Mouse (Mus musculus): ENCODE data around the gene Ifnab. TPM values are rescaled to one million over a fixed set of nuclear protein-coding genes. Genes with fewer than 3 reads are reported as not detected.

Ifnab gene
- not detected for polyA plus RNA-seq (2017; shearing (Covaris generic))

GRCm38 (mm10) chr4:88691259-88691658 is at the start of gene Ifnab:
Ifnab (minus strand) TSS chr4:88691359.

GRCm38 (mm10) chr4:88721791-88722721 is 30.9 kb upstream of the Ifnab start, which contains the start of the genes Gm26566 and Klhl9:
Gm26566 (plus strand) TSS chr4:88721805.
Klhl9 (minus strand) TSS chr4:88722465.

GRCm38 (mm10) chr4:88683812-88684211 is 7.3 kb downstream of the Ifnab start, which contains the start of gene Ifna2:
Ifna2 (minus strand) TSS chr4:88683912.

GRCm38 (mm10) chr4:88676824-88677223 is 14.3 kb downstream of the Ifnab start, which contains the start of gene Ifna16:
Ifna16 (minus strand) TSS chr4:88676924.

GRCm38 (mm10) chr4:88644359-88644758 is 46.8 kb downstream of the Ifnab start, which contains the start of gene Ifna13:
Ifna13 (minus strand) TSS chr4:88644459.

Other genes starting within 250 kb of the Ifnab start
- not detected for gene Ifnb1, start 168.6 kb downstream of the Ifnab start, polyA plus RNA-seq (2017; shearing (Covaris generic))
- gene Ifna15, start 133.1 kb downstream of the Ifnab start, polyA plus RNA-seq (2017; shearing (Covaris generic)), result not detected
- gene Ifna14, start 119.6 kb downstream of the Ifnab start, polyA plus RNA-seq (2017; shearing (Covaris generic)), result not detected
- gene Ifna9, start 99.0 kb downstream of the Ifnab start, polyA plus RNA-seq (2017; shearing (Covaris generic)), result not detected
- gene Ifna12, start 88.0 kb downstream of the Ifnab start, polyA plus RNA-seq (2017; shearing (Covaris generic)), result not detected
- gene C87499, start 56.9 kb downstream of the Ifnab start, polyA plus RNA-seq (2017; shearing (Covaris generic)), result not detected
- not detected for gene Ifna13, start 46.9 kb downstream of the Ifnab start, polyA plus RNA-seq (2017; shearing (Covaris generic))
- not detected for gene Ifna16, start 14.4 kb downstream of the Ifnab start, polyA plus RNA-seq (2017; shearing (Covaris generic))
- not detected for gene Ifna2, start 7.4 kb downstream of the Ifnab start, polyA plus RNA-seq (2017; shearing (Covaris generic))
- not detected for gene Gm26566, start 30.4 kb upstream of the Ifnab start, polyA plus RNA-seq (2017; shearing (Covaris generic))
- gene Klhl9, start 31.1 kb upstream of the Ifnab start, polyA plus RNA-seq (2017; shearing (Covaris generic)), result 20.7 TPM
- gene Gm13271, start 63.5 kb upstream of the Ifnab start, polyA plus RNA-seq (2017; shearing (Covaris generic)), result not detected
- gene Gm13283, start 68.8 kb upstream of the Ifnab start, polyA plus RNA-seq (2017; shearing (Covaris generic)), result not detected
- gene Gm13290, start 82.5 kb upstream of the Ifnab start, polyA plus RNA-seq (2017; shearing (Covaris generic)), result not detected
- gene Gm13289, start 85.6 kb upstream of the Ifnab start, polyA plus RNA-seq (2017; shearing (Covaris generic)), result not detected
- gene Gm13272, start 88.5 kb upstream of the Ifnab start, polyA plus RNA-seq (2017; shearing (Covaris generic)), result not detected
- 0.43 TPM for gene Ifnz, start 90.8 kb upstream of the Ifnab start, polyA plus RNA-seq (2017; shearing (Covaris generic))
- gene Gm13276, start 94.3 kb upstream of the Ifnab start, polyA plus RNA-seq (2017; shearing (Covaris generic)), result not detected
- gene Gm13277, start 97.3 kb upstream of the Ifnab start, polyA plus RNA-seq (2017; shearing (Covaris generic)), result not detected
- not detected for gene Gm13278, start 100.2 kb upstream of the Ifnab start, polyA plus RNA-seq (2017; shearing (Covaris generic))
- gene Gm13275, start 103.1 kb upstream of the Ifnab start, polyA plus RNA-seq (2017; shearing (Covaris generic)), result not detected
- not detected for gene Gm13279, start 106.0 kb upstream of the Ifnab start, polyA plus RNA-seq (2017; shearing (Covaris generic))
- 0.83 TPM for gene Gm13285, start 108.3 kb upstream of the Ifnab start, polyA plus RNA-seq (2017; shearing (Covaris generic))
- gene Gm13287, start 111.9 kb upstream of the Ifnab start, polyA plus RNA-seq (2017; shearing (Covaris generic)), result not detected
- gene Gm13288, start 114.2 kb upstream of the Ifnab start, polyA plus RNA-seq (2017; shearing (Covaris generic)), result not detected
- not detected for gene Ifna7, start 124.9 kb upstream of the Ifnab start, polyA plus RNA-seq (2017; shearing (Covaris generic))
- gene Ifna11, start 128.6 kb upstream of the Ifnab start, polyA plus RNA-seq (2017; shearing (Covaris generic)), result not detected
- gene Ifna6, start 136.1 kb upstream of the Ifnab start, polyA plus RNA-seq (2017; shearing (Covaris generic)), result not detected
- not detected for gene Ifna5, start 144.2 kb upstream of the Ifnab start, polyA plus RNA-seq (2017; shearing (Covaris generic))
- gene Ifna4, start 150.5 kb upstream of the Ifnab start, polyA plus RNA-seq (2017; shearing (Covaris generic)), result not detected
- not detected for gene Ifna1, start 158.7 kb upstream of the Ifnab start, polyA plus RNA-seq (2017; shearing (Covaris generic))
- not detected for gene Ifne, start 188.8 kb upstream of the Ifnab start, polyA plus RNA-seq (2017; shearing (Covaris generic))